Mouse (Mus musculus) megakaryocyte, embryonic 14.5 days (primary cell): ENCODE measurements around the gene Scnn1a.

ENCODE experiments used
- FLI1 ChIP-seq: IDR thresholded peaks from 2 replicates; pipeline ENCODE4 v1.6.1; 2012; ENCODE audit warnings: low read length, inconsistent platforms, mixed read lengths
- GATA1 ChIP-seq: IDR thresholded peaks from 3 replicates; pipeline ENCODE4 v1.6.1; 2012; ENCODE audit warnings: mixed read lengths, low read length, inconsistent platforms, borderline replicate concordance

GRCm38 (mm10) chr6:125313546-125314230 lies 6.8 kb upstream of the Scnn1a start, which contains the start of gene Ltbr:
- TF ChIP-seq GATA1 (no peak), FLI1 (no peak)
